Mouse (Mus musculus) erythroblast, embryonic 14.5 days (primary cell): ENCODE measurements at regions not wholly inside any gene's neighbourhood (a gene's known extent, or its start where the extent isn't known, plus 50 kb on each side); places are given as distances from the start of the nearest gene placed in this dataset.

Experiments used
- GATA1 ChIP-seq: IDR thresholded peaks from 2 replicates; pipeline ENCODE4 v1.6.1; 2012; ENCODE audit warnings: low read length, inconsistent platforms, mixed read lengths
- TAL1 ChIP-seq: IDR thresholded peaks from 3 replicates; pipeline ENCODE4 v1.6.1; 2012; ENCODE audit warnings: low read length, inconsistent platforms, mixed read lengths

GRCm38 (mm10) chr6:31233252-31233993 lies 165.1 kb upstream of the Mkln1 start:
- no peak for TF ChIP-seq GATA1
- no peak for TF ChIP-seq TAL1
